Mouse (Mus musculus) liver, adult 2 months (tissue): ENCODE data around the gene Epn3.

Experiments used
- CTCF ChIP-seq: fragments of 200-500 bp; IDR thresholded peaks from 2 replicates; pipeline ENCODE4 v1.5.1; 2011; ENCODE audit warnings: low read depth, low read length, control low read depth
- POLR2A ChIP-seq: fragments of 200-500 bp; IDR thresholded peaks from 2 replicates; pipeline ENCODE4 v1.6.1; 2011; ENCODE audit warnings: low read length, control low read depth; ENCODE audit not compliant: insufficient read depth; ENCODE audit errors: extremely low read depth

GRCm38 (mm10) chr11:94489745-94490144 is 10.0 kb downstream of the Epn3 start:
- TF ChIP-seq CTCF (no peak), POLR2A (no peak)
